Mouse (Mus musculus) mouse trophoblast stem cell (cell line): ENCODE results near the gene Lbx1.

ENCODE experiments used
- in situ Hi-C, 2 experiments: fragments of 300-500 bp; cut with MseI, MboI; formaldehyde crosslinking; loops; 2 replicates in 1 of 2; 3 replicates in 1 of 2; pipeline ENCODE4 v1.15.1; 2025

Gene Lbx1

DNA sequence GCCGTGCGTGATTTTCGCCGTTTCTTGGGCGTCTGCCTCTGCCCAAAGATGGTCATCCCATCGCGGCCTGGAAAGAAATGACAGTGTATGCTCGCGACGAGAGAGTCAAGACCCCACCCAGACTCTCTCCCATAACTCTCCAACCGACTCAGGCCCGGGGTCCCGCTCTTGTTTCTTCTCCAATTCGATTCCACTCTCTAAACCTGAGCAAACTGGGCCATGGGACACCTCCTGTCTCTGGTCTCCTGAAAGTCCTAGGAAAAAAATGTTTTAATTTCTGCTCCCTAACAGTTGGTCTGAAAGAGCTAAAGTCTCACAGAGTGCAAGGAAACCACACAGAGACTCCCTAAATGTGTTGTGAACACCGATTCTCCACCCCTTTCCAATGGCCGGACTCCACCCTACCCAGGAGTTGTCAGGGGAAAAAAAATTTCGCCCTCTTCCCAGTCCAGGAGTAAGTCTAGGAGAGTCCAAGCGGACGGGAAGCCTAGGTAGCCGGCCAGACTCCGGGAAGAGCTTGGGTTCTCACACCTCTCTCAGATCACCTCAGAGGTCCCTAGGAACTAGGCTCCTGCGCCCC, 1.3 kb downstream of the Lbx1 start:
- in situ Hi-C loops: no loop called here

DNA sequence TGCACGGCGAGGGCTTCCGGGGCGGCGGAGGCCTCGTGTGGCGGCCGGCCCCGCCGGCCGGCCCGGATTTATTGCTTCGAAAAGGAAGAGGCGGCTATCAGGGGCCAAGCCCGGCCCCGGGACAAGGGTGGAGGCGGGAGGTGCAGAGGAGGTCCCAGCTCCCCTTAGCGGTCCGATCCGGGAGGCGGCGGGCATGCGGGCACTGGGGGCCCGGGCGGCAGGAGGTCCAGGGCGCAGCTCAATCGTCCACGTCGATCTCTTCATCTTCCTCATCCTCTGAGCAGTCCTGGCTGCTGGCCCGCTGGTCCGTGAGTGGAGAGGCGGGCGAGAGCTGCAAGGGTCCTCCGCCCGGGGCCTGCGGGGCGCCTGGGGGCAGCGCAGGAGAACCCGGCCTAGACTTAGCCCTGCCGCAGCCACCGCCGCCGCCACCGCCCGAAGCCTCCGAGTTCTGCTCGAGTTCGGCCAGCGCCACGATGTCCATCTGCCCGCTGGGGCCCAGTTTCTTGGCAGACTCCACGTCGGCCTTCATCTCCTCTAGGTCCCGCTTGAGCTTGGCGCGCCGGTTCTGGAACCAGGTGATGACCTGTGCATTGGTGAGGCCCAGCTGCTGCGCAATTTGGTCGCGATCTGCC, 2.0 kb downstream of the Lbx1 start:
- in situ Hi-C loops: no loop called here

DNA sequence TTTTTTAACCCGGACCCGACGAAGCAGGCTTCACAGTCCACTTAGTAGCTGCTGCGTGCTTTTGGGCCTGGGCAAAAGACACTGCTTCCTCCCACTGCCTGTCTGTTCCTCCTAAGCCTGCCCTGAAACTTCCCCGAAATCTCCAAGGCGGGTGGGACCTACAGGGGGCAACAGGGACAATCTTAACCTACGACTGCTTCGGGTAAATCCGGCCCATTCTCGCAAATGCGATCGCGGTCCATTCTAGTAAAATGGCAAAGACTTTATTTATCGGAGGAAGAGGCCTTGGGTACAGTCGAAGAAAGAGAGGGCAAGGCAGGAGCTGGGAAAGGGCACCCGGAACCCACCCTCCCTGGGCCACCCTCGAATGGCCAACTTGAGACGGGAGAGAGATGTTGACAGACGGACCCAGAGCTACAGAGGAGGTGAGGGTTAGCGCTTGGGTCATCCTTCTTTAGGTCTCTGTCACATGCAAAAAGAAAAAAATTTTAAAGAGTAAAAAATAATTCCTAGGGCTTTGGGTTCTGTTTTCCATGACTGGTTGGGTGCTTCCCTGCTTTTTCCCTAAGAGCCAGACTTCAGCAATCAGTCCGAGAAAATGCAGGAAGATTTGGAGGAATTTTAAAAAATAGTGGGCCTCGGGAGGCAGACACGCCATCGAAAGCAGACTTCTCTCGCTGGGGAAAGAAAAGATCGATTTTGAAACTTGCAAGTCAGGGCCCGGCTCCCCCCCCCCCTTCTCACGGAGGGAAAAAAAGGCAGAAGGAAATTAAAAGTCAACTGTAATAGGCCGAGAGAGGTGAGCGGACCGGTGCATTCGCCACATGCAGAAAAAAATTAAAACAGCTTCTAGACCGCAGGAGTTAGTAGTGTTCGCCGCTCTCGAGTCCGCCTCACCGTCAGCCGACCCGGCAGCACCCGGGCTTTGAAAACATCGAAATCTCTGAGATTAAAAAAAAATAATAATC, 2.9 kb downstream of the Lbx1 start:
- in situ Hi-C loops: no loop called here

DNA sequence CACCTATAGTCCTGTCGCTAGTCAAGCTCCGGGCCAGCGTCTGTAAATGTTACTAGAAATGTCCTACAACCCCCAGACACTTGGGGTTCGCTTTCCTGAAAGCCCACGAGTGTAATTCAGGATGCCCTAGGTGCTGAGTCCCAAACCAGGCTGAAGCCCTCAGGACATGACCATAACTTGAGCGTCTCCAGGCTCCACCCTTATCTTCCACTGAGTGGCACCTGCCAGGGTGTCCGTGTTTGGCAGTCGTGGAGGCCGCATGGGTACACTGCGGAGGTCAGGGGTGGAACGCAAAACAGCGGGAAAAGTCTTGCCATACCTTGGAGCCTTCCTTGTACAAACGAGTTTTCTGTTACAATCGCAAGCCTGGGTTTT, 3.6 kb downstream of the Lbx1 start:
- in situ Hi-C loops: no loop called here

DNA sequence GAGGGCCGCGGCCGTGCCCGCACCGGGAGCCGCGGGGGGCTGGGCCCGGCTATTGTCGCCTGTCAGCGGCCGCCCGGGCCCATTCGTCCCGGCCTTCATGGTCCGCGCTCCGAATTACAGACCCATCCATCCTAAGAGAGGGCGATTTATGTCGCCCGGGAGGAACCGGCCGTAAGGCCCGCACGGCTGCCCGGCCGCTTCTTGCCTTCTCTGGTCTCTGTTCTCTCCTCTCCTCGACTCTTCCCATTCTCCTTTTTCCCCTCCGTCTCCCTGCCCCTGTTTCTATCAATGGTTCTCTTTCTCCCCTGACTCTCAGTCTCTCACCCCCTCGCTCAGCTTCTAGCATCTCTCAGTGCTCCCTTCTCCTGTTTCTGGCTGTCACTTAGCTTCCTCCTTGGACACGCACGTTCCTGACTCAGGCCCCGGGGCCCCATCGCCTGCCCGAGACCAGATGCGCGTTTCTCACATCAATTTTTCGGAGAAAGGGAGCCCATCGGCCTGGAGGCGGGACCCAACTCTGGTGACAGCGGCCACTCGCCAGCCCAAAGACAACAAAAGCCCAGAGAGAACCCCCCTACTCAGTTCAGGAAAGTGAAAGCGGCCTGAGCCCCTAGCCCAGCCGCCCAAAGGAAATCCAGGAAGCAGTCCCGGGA, 4.1 kb downstream of the Lbx1 start:
- in situ Hi-C loops: no loop called here

DNA sequence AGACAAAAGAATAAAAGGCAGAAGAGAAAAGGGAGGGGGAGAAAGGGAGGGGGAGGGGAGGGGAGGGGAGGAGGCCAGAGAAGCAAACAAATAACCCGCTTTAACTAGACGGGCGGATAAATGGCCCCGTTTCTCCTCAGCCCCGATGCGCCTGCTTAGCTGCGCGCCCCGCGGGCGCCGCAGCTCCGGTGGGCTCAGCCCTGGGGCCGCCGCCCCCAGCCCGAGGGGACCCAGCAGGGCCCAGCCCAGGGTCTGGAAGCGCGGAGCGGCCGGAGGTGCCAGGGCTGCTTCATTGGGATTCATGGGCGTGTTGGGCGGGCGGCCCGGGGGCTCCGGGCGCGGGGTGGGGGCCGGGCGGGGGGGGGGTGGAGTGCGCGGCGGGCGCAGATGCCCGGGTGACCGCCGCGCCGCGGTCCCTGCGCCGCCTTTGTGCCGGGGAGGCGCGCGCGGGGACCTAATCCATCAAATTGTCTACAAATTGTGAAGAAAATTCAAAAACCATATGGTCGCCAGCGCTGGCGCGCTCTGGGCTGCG, 4.7 kb downstream of the Lbx1 start:
- in situ Hi-C loops: no loop called here

DNA sequence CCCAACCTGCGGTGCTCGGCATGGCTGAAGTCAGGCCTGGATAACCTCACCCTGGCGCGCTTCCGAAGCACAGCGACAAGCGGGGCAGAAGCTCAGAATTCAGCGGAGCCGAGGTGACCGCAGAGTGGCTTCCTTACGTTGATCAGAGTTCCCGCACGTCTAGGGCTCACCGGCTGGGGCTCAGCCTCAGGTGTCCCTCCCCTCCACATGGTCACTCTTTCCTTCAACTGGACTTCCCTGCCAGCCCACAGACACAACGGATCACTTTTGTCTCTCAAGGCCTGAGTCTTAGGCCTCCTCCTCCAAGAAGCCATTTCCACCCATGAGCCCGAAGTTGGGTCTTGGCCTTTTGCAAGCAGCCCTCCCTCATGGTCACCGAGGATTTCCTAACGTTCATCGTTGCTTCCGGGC, 5.4 kb downstream of the Lbx1 start:
- in situ Hi-C loops: no loop called here

DNA sequence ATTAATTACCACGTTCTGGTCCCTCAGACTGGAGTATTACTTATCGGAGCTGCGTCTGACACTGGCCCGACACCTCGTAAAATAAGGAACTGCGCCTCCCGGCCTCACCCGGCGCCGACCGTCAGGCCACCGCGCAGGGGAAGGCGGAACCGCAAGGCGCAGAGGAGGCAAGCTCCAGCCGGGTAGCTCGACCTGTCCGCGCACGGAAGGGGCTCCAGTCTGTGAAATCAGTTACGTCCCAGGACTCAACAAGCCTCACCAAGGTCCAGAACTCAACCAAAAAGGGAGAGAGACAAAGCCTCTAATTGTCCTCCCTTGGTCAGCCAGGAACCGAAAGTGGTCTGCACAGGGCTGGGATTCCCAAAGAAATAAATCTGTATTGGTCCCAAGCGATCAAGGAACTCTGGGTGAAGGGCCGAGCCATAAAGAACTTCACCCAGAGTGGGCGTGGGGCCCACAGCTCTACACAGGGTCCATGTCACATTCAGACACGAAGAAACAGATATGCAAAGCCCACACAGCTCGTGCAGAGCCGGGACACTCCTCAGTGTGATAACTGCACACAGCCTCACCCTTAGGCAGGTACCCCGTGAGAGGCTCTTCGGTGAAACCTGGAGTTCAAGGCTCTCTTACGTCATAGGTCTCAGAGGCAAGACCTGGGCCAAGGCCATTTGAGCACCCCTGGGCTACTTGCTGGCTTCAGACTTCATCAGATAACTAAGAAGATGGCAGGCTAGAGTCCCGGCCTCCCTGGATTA, 6.1 kb downstream of the Lbx1 start:
- in situ Hi-C loops: loop anchor here in 1 of 2 experiments (10.0 kb wide), 1 partner anchor 315 kb away; no protein-coding TSS in a partner anchor

DNA sequence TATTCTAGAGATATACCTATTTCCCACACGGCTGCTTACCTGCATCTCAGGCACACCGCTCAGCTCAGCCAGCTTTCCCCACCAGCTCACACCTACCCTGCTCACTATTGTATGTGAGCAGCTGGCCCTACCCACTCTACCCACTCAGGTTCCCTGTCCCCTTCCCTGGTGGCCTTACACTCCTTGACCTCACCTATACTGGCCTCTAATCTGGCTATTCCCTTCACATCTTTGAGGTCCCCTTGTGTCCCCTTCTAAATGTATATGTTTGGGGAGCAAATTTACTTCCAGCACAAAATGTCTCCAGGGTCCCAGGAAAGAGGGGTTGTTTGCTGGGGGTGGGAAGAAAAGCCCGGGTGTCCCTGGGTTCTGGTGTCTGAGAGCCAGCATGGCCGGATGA, 6.8 kb downstream of the Lbx1 start:
- in situ Hi-C loops: loop anchor here in 1 of 2 experiments (10.0 kb wide), 1 partner anchor 316 kb away; no protein-coding TSS in a partner anchor

DNA sequence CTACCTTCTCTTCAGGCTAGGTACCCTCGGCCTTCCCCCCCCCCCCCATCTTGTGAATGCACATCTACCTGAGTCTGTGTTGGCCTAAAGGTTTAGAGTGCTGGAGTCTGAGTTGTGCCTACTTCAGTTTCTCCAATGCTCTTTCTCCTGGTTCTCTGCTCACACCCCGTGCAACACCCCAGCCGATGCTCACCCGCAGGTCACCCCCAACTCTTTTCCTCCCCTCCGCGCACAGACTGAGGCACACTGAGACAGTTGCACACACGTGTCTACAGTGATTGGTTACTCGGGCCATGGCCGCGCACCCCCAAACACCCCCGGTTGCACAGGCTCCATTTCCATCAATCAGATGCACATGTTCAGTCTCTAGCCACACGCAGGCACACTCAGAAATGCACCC, 7.5 kb downstream of the Lbx1 start:
- in situ Hi-C loops: loop anchor here in 1 of 2 experiments (10.0 kb wide), 1 partner anchor 317 kb away; no protein-coding TSS in a partner anchor

DNA sequence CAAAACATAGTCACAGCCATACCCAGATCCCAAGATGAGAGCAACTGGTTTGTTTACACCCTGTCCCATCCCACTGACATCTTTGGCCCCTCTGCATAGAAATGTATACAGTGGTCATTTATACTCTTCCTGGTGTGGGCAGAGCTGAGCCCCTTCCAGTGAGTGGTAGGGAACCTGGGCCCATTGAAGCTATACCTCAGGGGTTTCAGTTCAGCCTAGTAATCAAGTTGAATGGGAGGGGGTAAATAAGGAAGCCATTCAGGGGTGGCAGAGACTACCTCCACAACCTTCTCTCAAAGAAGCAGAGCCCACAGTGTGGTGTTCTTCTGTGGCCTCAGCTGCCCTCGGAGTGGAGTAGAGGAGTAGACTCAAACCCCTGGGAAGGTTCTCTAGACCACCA, 7.9 kb downstream of the Lbx1 start:
- in situ Hi-C loops: loop anchor here in 1 of 2 experiments (10.0 kb wide), 1 partner anchor 317 kb away; no protein-coding TSS in a partner anchor

DNA sequence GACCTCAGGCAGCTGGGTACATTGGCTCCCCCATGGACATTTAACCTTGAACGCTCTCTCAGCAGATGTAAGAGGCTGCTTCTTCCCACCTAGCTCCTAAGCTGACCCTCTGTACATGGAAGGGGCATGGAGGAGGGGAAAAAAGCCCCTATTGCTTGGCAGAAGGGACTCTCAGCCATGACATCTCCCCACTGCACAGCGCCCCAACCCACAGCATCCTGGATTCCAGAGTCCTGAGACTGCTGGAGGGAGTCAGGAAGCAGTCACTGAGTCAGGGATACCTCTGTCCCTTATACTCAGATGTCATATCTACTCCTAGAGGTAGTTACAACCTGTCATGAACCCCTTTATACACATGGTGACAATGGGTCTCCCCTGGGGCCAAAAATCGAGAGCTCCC, 8.6 kb downstream of the Lbx1 start:
- in situ Hi-C loops: loop anchor here in 1 of 2 experiments (10.0 kb wide), 1 partner anchor 318 kb away; no protein-coding TSS in a partner anchor

DNA sequence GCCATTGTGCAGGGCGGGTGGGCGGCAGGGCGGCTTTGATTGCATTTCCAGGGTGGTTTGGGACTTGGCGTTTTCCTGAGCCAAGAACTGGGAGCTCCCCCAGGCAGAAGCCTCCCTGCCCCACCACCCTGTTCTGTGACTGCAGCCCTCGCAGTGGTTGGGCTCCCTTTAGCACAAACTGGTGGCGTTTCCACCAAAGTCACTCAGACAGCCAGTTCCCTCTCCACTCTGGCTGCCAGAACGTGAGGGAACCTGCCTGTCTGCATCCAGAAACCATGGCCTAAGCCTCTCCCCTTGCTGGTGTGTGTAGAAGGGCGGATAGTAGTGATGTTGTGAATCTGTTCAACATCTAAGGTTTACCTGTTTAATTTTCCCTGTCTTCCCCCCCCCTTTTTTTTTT, 9.4 kb downstream of the Lbx1 start:
- in situ Hi-C loops: loop anchor here in 1 of 2 experiments (10.0 kb wide), 1 partner anchor 319 kb away; no protein-coding TSS in a partner anchor

DNA sequence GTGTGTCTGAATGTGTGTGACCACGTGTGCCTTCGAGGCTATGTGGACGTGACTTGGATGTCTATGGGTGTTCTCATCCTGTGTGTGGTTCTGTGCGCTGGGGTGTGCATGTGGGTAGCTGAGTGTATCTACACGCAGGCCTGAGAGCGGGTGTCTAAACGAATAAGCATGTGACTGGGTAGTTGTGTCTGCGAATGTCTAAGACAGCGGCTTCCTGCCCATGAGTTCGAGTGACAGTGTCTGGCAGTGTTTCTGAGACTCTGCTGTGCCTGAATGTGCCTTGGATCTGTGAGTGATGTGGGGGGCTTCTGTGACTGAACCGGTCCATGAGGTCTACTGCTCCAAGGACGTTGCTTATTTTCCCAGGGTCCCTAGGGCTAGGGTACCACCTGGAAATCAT, 10.5 kb downstream of the Lbx1 start:
- in situ Hi-C loops: loop anchor here in 1 of 2 experiments (10.0 kb wide), 1 partner anchor 320 kb away; no protein-coding TSS in a partner anchor

DNA sequence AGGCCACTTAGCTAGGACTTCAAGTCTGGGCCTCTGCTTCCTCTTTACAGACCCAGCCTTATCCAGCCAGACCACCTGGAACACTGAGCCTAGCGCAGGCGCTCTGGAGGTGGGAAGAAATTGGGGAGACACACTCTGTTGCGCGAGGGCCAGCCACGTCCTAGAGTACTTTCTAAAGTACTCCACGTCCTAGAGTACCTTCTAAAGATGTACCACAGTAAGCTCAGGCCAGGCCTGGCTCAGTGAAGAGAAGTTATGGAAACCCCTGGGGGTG, 11.4 kb downstream of the Lbx1 start:
- in situ Hi-C loops: loop anchor here (5.0 to 10.0 kb wide), 3 partner anchors 58 to 321 kb away; no protein-coding TSS in a partner anchor

DNA sequence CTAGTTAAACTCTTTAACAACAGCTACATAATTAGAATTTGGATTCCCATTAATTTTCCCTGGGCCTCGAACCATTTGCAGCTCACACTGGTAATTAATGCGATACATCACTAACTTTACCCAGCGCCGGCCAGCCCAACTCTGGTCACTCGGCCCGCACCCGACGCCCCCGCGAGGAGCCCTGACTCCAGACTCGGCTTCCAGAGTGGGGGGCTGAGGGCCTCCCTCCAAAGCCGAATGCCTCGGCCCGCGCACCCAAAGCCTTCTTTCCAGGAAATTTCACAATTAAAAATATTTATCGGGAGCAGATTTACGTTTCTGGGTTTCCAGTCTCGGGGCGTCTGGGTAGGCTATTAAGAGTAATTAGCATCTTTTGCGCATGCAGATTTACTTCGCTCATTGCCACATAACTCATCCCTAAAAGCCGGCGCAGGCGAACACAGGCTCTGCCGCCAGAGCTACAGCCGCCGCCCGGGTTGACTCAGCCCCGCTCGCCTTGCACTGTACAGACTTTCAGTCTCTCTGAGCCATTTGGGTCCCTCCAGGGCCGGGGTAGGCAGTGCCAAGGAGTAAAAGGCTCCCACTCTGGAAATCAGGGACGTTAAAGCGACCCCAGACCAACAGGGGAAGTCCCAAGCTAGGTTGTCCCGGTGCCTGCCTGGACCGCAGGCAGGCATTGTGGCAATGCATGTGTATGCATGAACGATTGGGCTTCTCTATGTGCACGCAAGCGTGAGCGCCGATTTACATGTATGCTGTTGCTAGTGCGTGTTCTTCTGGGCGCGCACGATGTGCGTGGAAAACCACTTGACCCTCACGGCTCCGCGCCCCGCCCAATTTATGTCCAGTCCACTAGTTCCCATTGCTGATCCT, 12.0 kb downstream of the Lbx1 start:
- in situ Hi-C loops: loop anchor here (5.0 to 10.0 kb wide), 3 partner anchors 59 to 321 kb away; no protein-coding TSS in a partner anchor

DNA sequence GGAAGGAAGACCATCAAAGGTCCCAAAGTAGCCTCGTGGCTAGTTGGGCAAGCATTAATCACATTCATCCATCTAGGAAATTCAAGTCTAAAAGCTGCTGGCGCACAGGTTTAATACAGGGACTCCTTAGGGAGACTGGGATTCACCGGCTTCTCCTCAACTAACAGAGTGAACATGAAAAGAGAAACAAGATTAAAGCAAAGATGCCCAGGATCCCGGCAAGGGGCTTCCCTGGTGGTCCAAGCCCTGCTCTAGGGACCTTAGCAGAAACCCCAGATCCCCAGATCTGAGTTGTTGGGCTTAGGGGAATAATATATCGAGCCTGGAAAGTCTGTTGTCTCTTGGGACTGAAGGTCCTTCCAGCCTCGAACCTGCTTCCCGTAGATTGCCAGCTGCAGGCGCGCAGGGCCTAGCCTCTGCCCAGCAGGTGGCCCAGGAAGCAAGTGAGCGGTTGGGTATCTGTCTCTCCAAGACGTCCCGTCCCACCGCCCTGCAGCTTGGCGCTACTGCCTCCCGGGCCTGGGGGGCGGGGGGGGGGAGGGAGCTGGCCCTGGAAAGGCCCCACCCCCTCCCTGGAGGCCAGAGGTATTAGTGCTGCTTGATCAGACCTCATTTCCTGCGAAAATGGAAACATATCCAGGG, 13.3 kb downstream of the Lbx1 start:
- in situ Hi-C loops: loop anchor here (5.0 to 10.0 kb wide), 3 partner anchors 60 to 323 kb away; no protein-coding TSS in a partner anchor

DNA sequence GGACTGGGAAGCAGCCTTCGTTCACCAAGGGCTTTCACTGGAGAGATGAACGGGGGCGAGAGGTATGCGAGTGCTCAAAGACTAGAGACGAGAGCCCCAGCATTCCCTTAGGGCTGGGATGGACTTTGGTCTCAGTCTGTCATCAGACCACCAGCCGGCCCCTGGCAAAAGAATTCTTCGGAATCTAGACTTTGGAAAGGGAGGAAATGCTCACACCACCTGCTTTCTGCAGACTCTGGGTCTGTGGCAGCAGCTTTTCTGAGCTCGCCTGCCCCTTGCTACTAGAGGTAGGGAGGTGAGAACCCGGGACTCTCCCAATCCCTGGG, 14.2 kb downstream of the Lbx1 start:
- in situ Hi-C loops: loop anchor here (5.0 to 10.0 kb wide), 3 partner anchors 61 to 323 kb away; no protein-coding TSS in a partner anchor
